ENCODE assay signal across 8 mouse cellular contexts in genomic region chr5:139084831-139085519, GRCm38 (mm10).
A peak's percentile ranks its signal among the peaks of the same experiment; 100 is the strongest.
DNase-seq lines count a peak whose midpoint lies in the region; ATAC-seq lines count a peak whose summit lies in the region.
"Had no signal": no experiment of that assay in that cellular context is flagged by ENCODE, and none has a peak within 500 bp of the region (broad histone marks: within the 10 kb centered on the region; RNA-seq: fewer than 3 reads in every experiment).

No protein-coding gene starts in this region.

- peaks cover 24% of the 10 kb centered on the region for H3K4me1 ChIP-seq in intestine, embryonic 15.5 days (replicated peaks)
- H3K4me1 ChIP-seq in lung, embryonic 16.5 days (replicated peaks; ENCODE audit: control insufficient read depth, insufficient read depth, low read length), result peaks cover 5% of the 10 kb centered on the region

- H3K9ac ChIP-seq in intestine, embryonic 15.5 days, result no peak overlapping the region
- no peak overlapping the region for H3K9ac ChIP-seq in lung, embryonic 16.5 days (ENCODE audit: low read length)

- H3K27me3 ChIP-seq in intestine, embryonic 15.5 days (replicated peaks), result no peaks in the 10 kb centered on the region
- no peaks in the 10 kb centered on the region for H3K27me3 ChIP-seq in lung, embryonic 16.5 days (ENCODE audit: control insufficient read depth, insufficient read depth, low read depth, low read length)

- WGBS in intestine, embryonic 15.5 days, result 72% methylated on average over 7 of the region's 7 CpGs
- 66% methylated on average over 7 of the region's 7 CpGs for WGBS in lung, embryonic 16.5 days

- H3K27ac ChIP-seq in intestine, embryonic 15.5 days, result no peak overlapping the region
- no peak overlapping the region for H3K27ac ChIP-seq in lung, embryonic 16.5 days (ENCODE audit: low read length)
- H3K27ac ChIP-seq: macrophage had no signal

- no peaks in the 10 kb centered on the region for H3K36me3 ChIP-seq in intestine, embryonic 15.5 days
- H3K36me3 ChIP-seq in lung, embryonic 16.5 days (ENCODE audit: control insufficient read depth, insufficient read depth, low read length), result no peaks in the 10 kb centered on the region

- no peak overlapping the region for H3K4me2 ChIP-seq in intestine, embryonic 15.5 days (replicated peaks)
- no peak overlapping the region for H3K4me2 ChIP-seq in lung, embryonic 16.5 days (ENCODE audit: low read depth, low read length)

- H3K9me3 ChIP-seq in intestine, embryonic 15.5 days, result no peaks in the 10 kb centered on the region
- H3K9me3 ChIP-seq in lung, embryonic 16.5 days (ENCODE audit: control insufficient read depth, low read length), result peaks cover 2% of the 10 kb centered on the region; the same call in 1 of the 2 replicates

- no peak overlapping the region for H3K4me3 ChIP-seq in intestine, embryonic 15.5 days (replicated peaks)
- H3K4me3 ChIP-seq in lung, embryonic 16.5 days (ENCODE audit: low read length), result no peak overlapping the region

- peak; percentile 54 for DNase-seq in ovary, postnatal 36 days (ENCODE audit: low spot score)
- DNase-seq in ovary, adult 18-20 months (ENCODE audit: low spot score), result no peak
- DNase-seq in adrenal gland, postnatal 14 days, result peak; percentile 71
- peak; percentile 40 for DNase-seq in forelimb bud, embryonic 11.5 days (ENCODE audit: low read depth, low spot score)

- ATAC-seq in intestine, embryonic 15.5 days, result peak; percentile 75
- ATAC-seq in lung, embryonic 16.5 days (ENCODE audit: low read depth), result peak; percentile 72
- ATAC-seq in inflammation-experienced regulatory T-cells, adult 6 months, result no peak
